Mouse (Mus musculus) right cerebral cortex, adult 2 months (tissue): ENCODE results near the gene Spn.

Source experiments
- DNase-seq, 2 experiments: peaks; one replicate each; pipeline ENCODE4 v3.0.0; 2021 to 2022; ENCODE audit warnings: low spot score in 2 of 2

Gene Spn

GRCm38 (mm10) chr7:127140623-127141404, 3.2 kb upstream of the Spn start:
- DNase-seq, result no peak

- no peak for DNase-seq
Measured at GRCm38 (mm10) chr7:127139562-127139961, 1.9 kb upstream of the Spn start.

- no peak for DNase-seq
Measured at GRCm38 (mm10) chr7:127139100-127139499, 1.5 kb upstream of the Spn start.

GRCm38 (mm10) chr7:127136181-127137071, 1.2 kb downstream of the Spn start:
- DNase-seq, result no peak

GRCm38 (mm10) chr7:127134821-127135447, 2.7 kb downstream of the Spn start:
- peak; percentile 12 to 22 for DNase-seq

- DNase-seq, result peak in 1 of 2 experiments; percentile 18
Measured at GRCm38 (mm10) chr7:127133125-127133524, 4.5 kb downstream of the Spn start.

GRCm38 (mm10) chr7:127129638-127130037, 8.0 kb downstream of the Spn start:
- DNase-seq, result peak; percentile 41 to 52

GRCm38 (mm10) chr7:127121911-127122270, 15.7 kb downstream of the Spn start, which contains the start of gene Qprt:
Gene Qprt (minus strand): TSS chr7:127122226.
- DNase-seq, result no peak

- DNase-seq, result no peak
Measured at GRCm38 (mm10) chr7:127121061-127121910, 16.3 kb downstream of the Spn start.

- DNase-seq, result no peak
Measured at GRCm38 (mm10) chr7:127118671-127119445, 18.8 kb downstream of the Spn start.

GRCm38 (mm10) chr7:127117948-127118347, 19.7 kb downstream of the Spn start:
- no peak for DNase-seq

GRCm38 (mm10) chr7:127116331-127116935, 21.2 kb downstream of the Spn start:
- peak; percentile 20 to 44 for DNase-seq

- no peak for DNase-seq
Measured at GRCm38 (mm10) chr7:127114920-127115319, 22.7 kb downstream of the Spn start.

- no peak for DNase-seq
Measured at GRCm38 (mm10) chr7:127113614-127114259, 23.9 kb downstream of the Spn start.

GRCm38 (mm10) chr7:127112921-127113597, 24.6 kb downstream of the Spn start:
- DNase-seq, result no peak

- DNase-seq, result peak; percentile 36 to 40
Measured at GRCm38 (mm10) chr7:127112251-127112841, 25.3 kb downstream of the Spn start.

- DNase-seq, result peak; percentile 31 to 56
Measured at GRCm38 (mm10) chr7:127111461-127111860, 26.2 kb downstream of the Spn start.

GRCm38 (mm10) chr7:127110239-127111007, 27.2 kb downstream of the Spn start:
- DNase-seq, result peak; percentile 81 to 84
